ENCODE assay signal across 23 mouse cellular contexts in genomic region chr10:78519792-78520191, GRCm38 (mm10). TPM values are rescaled to one million over a fixed set of nuclear protein-coding genes. Genes with fewer than 3 reads are reported as not detected.
DNase-seq lines count a peak whose midpoint lies in the region; ATAC-seq and TF ChIP-seq lines count a peak whose summit lies in the region.
"Had no signal": no experiment of that assay in that cellular context is flagged by ENCODE, and none has a peak within 500 bp of the region (broad histone marks: within the 10 kb centered on the region; RNA-seq: fewer than 3 reads in every experiment).

No protein-coding gene starts in this region.

- no peak overlapping the region for H3K4me2 ChIP-seq in lung, embryonic 14.5 days
- H3K4me2 ChIP-seq in forebrain, embryonic 14.5 days (ENCODE audit: low read length): no peak overlapping the region
- H3K4me2 ChIP-seq: forebrain, embryonic 12.5 days; limb, embryonic 13.5 days; liver, embryonic 13.5 days; lung, embryonic 15.5 days; midbrain, embryonic 11.5 days; neural tube, embryonic 13.5 days had no signal

- no peaks in the 10 kb centered on the region for H3K4me1 ChIP-seq in heart, embryonic 10.5 days
- H3K4me1 ChIP-seq in lung, embryonic 14.5 days (ENCODE audit: insufficient read depth): no peaks in the 10 kb centered on the region
- H3K4me1 ChIP-seq in forebrain, embryonic 14.5 days (ENCODE audit: control insufficient read depth, insufficient read depth, low read length): no peaks in the 10 kb centered on the region
- H3K4me1 ChIP-seq: embryonic facial prominence, embryonic 10.5 days; forebrain, embryonic 12.5 days; limb, embryonic 13.5 days; liver, embryonic 13.5 days; lung, embryonic 15.5 days; neural tube, embryonic 13.5 days had no signal

- H3K9me3 ChIP-seq in heart, embryonic 10.5 days: no peaks in the 10 kb centered on the region
- H3K9me3 ChIP-seq in lung, embryonic 14.5 days (ENCODE audit: low read depth, low read length): no peaks in the 10 kb centered on the region
- H3K9me3 ChIP-seq in forebrain, embryonic 14.5 days (replicated peaks; ENCODE audit: control insufficient read depth, low read length): no peaks in the 10 kb centered on the region
- H3K9me3 ChIP-seq: embryonic facial prominence, embryonic 10.5 days; forebrain, embryonic 12.5 days; limb, embryonic 13.5 days; liver, embryonic 13.5 days; lung, embryonic 15.5 days; neural tube, embryonic 13.5 days had no signal

- TF ChIP-seq CTCF in lung, embryonic 14.5 days (IDR thresholded peaks at IDR 0.05; ENCODE audit: low read depth): no peak

- ATAC-seq in lung, embryonic 14.5 days (ENCODE audit: insufficient read depth): no peak
- peak; percentile 39; the same call in 1 of the 2 replicates for ATAC-seq in erythroid progenitor cell, adult 5-6 weeks (replicated peaks; ENCODE audit: low FRiP score, poor library complexity, severe bottlenecking)
- ATAC-seq in forebrain, embryonic 14.5 days: no peak
- ATAC-seq: Patski had no signal

- H3K9ac ChIP-seq in lung, embryonic 14.5 days: no peak overlapping the region
- H3K9ac ChIP-seq in forebrain, embryonic 14.5 days (ENCODE audit: low read length): no peak overlapping the region
- H3K9ac ChIP-seq: forebrain, embryonic 12.5 days; limb, embryonic 13.5 days; liver, embryonic 13.5 days; lung, embryonic 15.5 days; neural tube, embryonic 13.5 days had no signal

- DNase-seq in heart, postnatal 10 days: peak; percentile 30 to 39
- DNase-seq in heart, embryonic 10.5 days (ENCODE audit: low spot score): no peak
- DNase-seq in lung, embryonic 14.5 days: peak; percentile 13
- DNase-seq in lung, postnatal 4 days: no peak
- peak; percentile 36 for DNase-seq in NIH3T3 (ENCODE audit: low read depth)
- no peak for DNase-seq in forebrain, embryonic 14.5 days (ENCODE audit: low spot score)
- DNase-seq: gastrocnemius, postnatal 10 days; heart, adult 2 months; liver, embryonic 13.5 days had no signal

- no peak overlapping the region for H3K4me3 ChIP-seq in heart, embryonic 10.5 days
- no peak overlapping the region for H3K4me3 ChIP-seq in lung, embryonic 14.5 days (ENCODE audit: low read depth, low read length)
- no peak overlapping the region for H3K4me3 ChIP-seq in forebrain, embryonic 14.5 days (ENCODE audit: low read depth, low read length)
- H3K4me3 ChIP-seq: embryonic facial prominence, embryonic 10.5 days; forebrain, embryonic 12.5 days; heart, adult 2 months; limb, embryonic 13.5 days; liver, embryonic 13.5 days; lung, embryonic 15.5 days; neural tube, embryonic 13.5 days had no signal

- H3K27me3 ChIP-seq in heart, embryonic 10.5 days (ENCODE audit: insufficient read depth, poor library complexity, severe bottlenecking): no peaks in the 10 kb centered on the region
- no peaks in the 10 kb centered on the region for H3K27me3 ChIP-seq in lung, embryonic 14.5 days (ENCODE audit: insufficient read depth, low read length)
- 0 out of 2 replicates have a peak, but pooled peaks cover 4% of the 10 kb centered on the region for H3K27me3 ChIP-seq in forebrain, embryonic 14.5 days (replicated peaks; ENCODE audit: control insufficient read depth, insufficient read depth, low read length)
- H3K27me3 ChIP-seq: forebrain, embryonic 12.5 days; limb, embryonic 13.5 days; liver, embryonic 13.5 days; lung, embryonic 15.5 days; neural tube, embryonic 13.5 days had no signal

- intact Hi-C loops in heart, postnatal 10 days (cut with DNase I): no loop called here

- WGBS in heart, embryonic 10.5 days: 84% methylated on average over 9 of the region's 9 CpGs
- 77% methylated on average over 9 of the region's 9 CpGs for WGBS in lung, embryonic 14.5 days
- WGBS in forebrain, embryonic 14.5 days: 87% methylated on average over 9 of the region's 9 CpGs

- H3K36me3 ChIP-seq in heart, embryonic 10.5 days: no peaks in the 10 kb centered on the region
- no peaks in the 10 kb centered on the region for H3K36me3 ChIP-seq in lung, embryonic 14.5 days (ENCODE audit: insufficient read depth)
- no peaks in the 10 kb centered on the region for H3K36me3 ChIP-seq in forebrain, embryonic 14.5 days (ENCODE audit: control insufficient read depth, insufficient read depth, low read length)
- H3K36me3 ChIP-seq: embryonic facial prominence, embryonic 10.5 days; forebrain, embryonic 12.5 days; limb, embryonic 13.5 days; liver, embryonic 13.5 days; lung, embryonic 15.5 days; neural tube, embryonic 13.5 days had no signal

- no peak overlapping the region for H3K27ac ChIP-seq in heart, embryonic 10.5 days
- no peak overlapping the region for H3K27ac ChIP-seq in lung, embryonic 14.5 days (ENCODE audit: low read depth)
- H3K27ac ChIP-seq in forebrain, embryonic 14.5 days (ENCODE audit: low read depth, low read length): no peak overlapping the region
- H3K27ac ChIP-seq: embryonic facial prominence, embryonic 10.5 days; forebrain, embryonic 12.5 days; heart, adult 2 months; limb, embryonic 13.5 days; liver, embryonic 13.5 days; lung, embryonic 15.5 days; neural tube, embryonic 13.5 days had no signal

RNA-seq across cellular contexts. Expression of gene Olfr1358, which starts 2.6 kb away (rescaled TPM):
- total RNA-seq in heart, postnatal 10 days (2021): not detected
- polyA plus RNA-seq in heart, embryonic 10.5 days (2016; fragmentation: Nextera tagmentation; extraction: Ambion mirVana): not detected in 2 replicates
- not detected in 2 replicates for polyA plus RNA-seq in lung, embryonic 14.5 days (2014; fragmentation: Nextera tagmentation; extraction: Ambion mirVana)
- total RNA-seq in erythroid progenitor cell, adult 5-6 weeks (2015; ENCODE audit: low replicate concordance): not detected in 2 replicates
- not detected in 2 replicates for total RNA-seq in erythroid progenitor cell, adult 5-6 weeks (2017; ENCODE audit: low replicate concordance)
- not detected in 2 replicates for polyA plus RNA-seq in forebrain, embryonic 14.5 days (2014; fragmentation: Nextera tagmentation; extraction: Ambion mirVana)
- total RNA-seq: adrenal gland, postnatal 10 days; common myeloid progenitor, adult 5-6 weeks; gastrocnemius, postnatal 10 days; heart, adult 2 months; layer of hippocampus, postnatal 14 days had no signal
- polyA plus RNA-seq: embryonic facial prominence, embryonic 10.5 days; forebrain, embryonic 12.5 days; heart, adult 2 months; intestine, embryonic 14.5 days; large intestine, adult 2 months; limb, embryonic 13.5 days; liver, embryonic 13.5 days; lung, embryonic 15.5 days; midbrain, embryonic 11.5 days; neural tube, embryonic 13.5 days; Patski; small intestine, adult 2 months had no signal

RNA-seq across cellular contexts. Expression of gene Ilvbl, which starts 54.4 kb away (rescaled TPM):
- 10 to 100 TPM; 50.4 to 53.2 TPM for total RNA-seq in heart, postnatal 10 days (2021)
- polyA plus RNA-seq in heart, embryonic 10.5 days (2016; fragmentation: Nextera tagmentation; extraction: Ambion mirVana): 41.3 and 43.1 TPM in 2 replicates
- polyA plus RNA-seq in lung, embryonic 14.5 days (2014; fragmentation: Nextera tagmentation; extraction: Ambion mirVana): 33.2 and 33.3 TPM in 2 replicates
- total RNA-seq in erythroid progenitor cell, adult 5-6 weeks (2015; ENCODE audit: low replicate concordance): 7.2 and 17.2 TPM in 2 replicates
- total RNA-seq in erythroid progenitor cell, adult 5-6 weeks (2017; ENCODE audit: low replicate concordance): 1.9 and 2.3 TPM in 2 replicates
- 29.3 and 32.8 TPM in 2 replicates for polyA plus RNA-seq in forebrain, embryonic 14.5 days (2014; fragmentation: Nextera tagmentation; extraction: Ambion mirVana)

RNA-seq across cellular contexts. Expression of gene Pdxk, which starts 55.0 kb away (rescaled TPM):
- total RNA-seq in heart, postnatal 10 days (2021): 10 to 100 TPM in 1 of 2 experiments, 1 to 10 TPM in 1; 9.4 to 10.0 TPM
- polyA plus RNA-seq in heart, embryonic 10.5 days (2016; fragmentation: Nextera tagmentation; extraction: Ambion mirVana): 6.5 and 7.0 TPM in 2 replicates
- polyA plus RNA-seq in lung, embryonic 14.5 days (2014; fragmentation: Nextera tagmentation; extraction: Ambion mirVana): 5.9 and 6.9 TPM in 2 replicates
- total RNA-seq in erythroid progenitor cell, adult 5-6 weeks (2015; ENCODE audit: low replicate concordance): 1.1 and 3.4 TPM in 2 replicates
- total RNA-seq in erythroid progenitor cell, adult 5-6 weeks (2017; ENCODE audit: low replicate concordance): 0.90 and 2.6 TPM in 2 replicates
- 8.1 and 9.2 TPM in 2 replicates for polyA plus RNA-seq in forebrain, embryonic 14.5 days (2014; fragmentation: Nextera tagmentation; extraction: Ambion mirVana)

Comparison
In these comparisons a context has a peak if more than half of its experiments do, and no peak if none do; other contexts are left out.
1. DNase-seq: peak in heart, postnatal 10 days (2 of 2), lung, embryonic 14.5 days (single experiment) and NIH3T3 (single experiment); none in heart, embryonic 10.5 days (single experiment), lung, postnatal 4 days (0 of 2) and forebrain, embryonic 14.5 days (single experiment).